Mouse (Mus musculus) stomach, postnatal 0 days (tissue): Measurements from ENCODE around the gene Abtb2. TPM values are rescaled to one million over a fixed set of nuclear protein-coding genes. Genes with fewer than 3 reads are reported as not detected.

ENCODE experiments used
- ATAC-seq: fragments of 200-750 bp; cut with Nextera tagmentation; 2 replicates; pipeline ENCODE4 v1.8.0; 2017; ENCODE audit not compliant: low FRiP score, low TSS enrichment
- DNase-seq: peaks from one replicate; pipeline ENCODE4 v3.0.0-alpha.2; 2016; ENCODE audit warnings: low spot score
- H3K27ac ChIP-seq: fragments of 300-500 bp; sonication (generic); replicated peaks from 2 replicates; pipeline ENCODE4 v1.5.1; 2014; ENCODE audit warnings: mild to moderate bottlenecking, control low read depth
- H3K27me3 ChIP-seq: fragments of 300-500 bp; sonication (generic); 2 replicates; pipeline ENCODE4 v1.6.1; 2014; ENCODE audit warnings: low read length; ENCODE audit not compliant: control insufficient read depth, insufficient read depth
- H3K36me3 ChIP-seq: fragments of 300-500 bp; sonication (generic); 2 replicates; pipeline ENCODE4 v1.6.1; 2014; ENCODE audit warnings: low read length, mixed read lengths; ENCODE audit not compliant: control insufficient read depth, insufficient read depth
- H3K4me1 ChIP-seq: fragments of 300-500 bp; sonication (generic); replicated peaks from 2 replicates; pipeline ENCODE4 v1.6.1; 2014; ENCODE audit warnings: antibody characterized with exemption; ENCODE audit not compliant: control insufficient read depth, insufficient read depth
- H3K4me2 ChIP-seq: fragments of 300-500 bp; sonication (generic); replicated peaks from 2 replicates; pipeline ENCODE4 v1.6.1; 2014; ENCODE audit warnings: low read depth, mild to moderate bottlenecking, control low read depth, moderate library complexity
- H3K4me3 ChIP-seq: fragments of 300-500 bp; sonication (generic); 2 replicates; pipeline ENCODE4 v1.5.1; 2014; ENCODE audit warnings: low read depth, low read length, control low read depth
- H3K9ac ChIP-seq: fragments of 300-500 bp; sonication (generic); 2 replicates; pipeline ENCODE4 v1.6.1; 2014; ENCODE audit warnings: mild to moderate bottlenecking, low read length, control low read depth, mixed read lengths
- H3K9me3 ChIP-seq: fragments of 300-500 bp; sonication (generic); 2 replicates; pipeline ENCODE4 v1.6.1; 2016; ENCODE audit warnings: low read length; ENCODE audit not compliant: control insufficient read depth
- CTCF ChIP-seq: IDR thresholded peaks from 2 replicates; pipeline ENCODE4 v1.5.1; 2016; ENCODE audit warnings: antibody characterized with exemption, low read depth, mild to moderate bottlenecking, moderate library complexity
- EP300 ChIP-seq: optimal IDR thresholded peaks from 2 replicates; pipeline ENCODE3; 2016; ENCODE audit warnings: antibody characterized with exemption
- WGBS: fragments of 180-500 bp; shearing (Covaris S2); extraction: QIAGEN DNeasy Blood & Tissue Kit; methylation state at CpG from one replicate; pipeline ENCODE4 v1.1.7; 2014; 5-methylcytosine and 5-hydroxymethylcytosine counted together
- polyA plus RNA-seq: library from polyadenylated mRNA; unstranded; fragments of >200 nt; fragmentation: Nextera tagmentation; extraction: Ambion mirVana; gene quantifications from 2 replicates; pipeline ENCODE4 v1.2.1, GENCODE M21; 2015

Gene Abtb2
- polyA plus RNA-seq, 1 experiment from 2014 or later: 4.0 TPM

DNA sequence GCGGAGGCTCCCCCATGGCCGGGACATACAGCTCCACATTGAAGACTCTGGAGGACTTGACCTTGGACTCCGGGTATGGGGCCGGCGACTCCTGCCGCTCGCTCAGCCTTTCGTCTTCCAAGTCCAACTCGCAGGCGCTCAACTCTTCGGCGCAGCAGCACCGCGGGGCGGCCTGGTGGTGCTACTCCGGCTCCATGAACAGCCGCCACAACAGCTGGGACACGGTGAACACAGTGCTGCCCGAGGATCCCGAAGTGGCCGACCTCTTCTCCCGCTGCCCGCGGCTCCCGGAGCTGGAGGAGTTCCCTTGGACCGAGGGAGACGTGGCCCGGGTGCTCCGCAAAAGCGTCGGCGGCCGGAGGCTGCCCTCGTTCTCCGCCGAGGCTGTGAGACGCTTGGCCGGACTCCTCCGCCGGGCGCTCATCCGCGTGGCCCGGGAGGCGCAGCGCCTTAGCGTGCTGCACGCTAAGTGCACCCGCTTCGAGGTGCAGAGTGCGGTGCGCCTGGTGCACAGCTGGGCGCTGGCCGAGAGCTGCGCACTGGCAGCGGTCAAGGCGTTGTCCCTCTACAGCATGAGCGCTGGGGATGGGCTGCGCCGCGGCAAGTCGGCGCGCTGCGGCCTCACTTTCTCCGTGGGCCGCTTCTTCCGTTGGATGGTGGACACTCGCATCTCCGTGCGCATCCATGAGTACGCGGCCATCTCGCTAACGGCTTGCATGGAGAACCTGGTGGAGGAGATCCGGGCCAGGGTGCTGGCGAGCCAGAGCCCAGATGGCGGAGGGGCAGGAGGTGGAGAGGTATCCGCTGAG lies 807 bp downstream of the Abtb2 start:
- Histone ChIP-seq H3K4me1 (peaks cover 7% of the 10 kb centered on the region), H3K9ac (peak overlapping the region; percentile 65), H3K36me3 (no peaks in the 10 kb centered on the region), H3K27ac (peak overlapping the region; percentile 84), H3K4me2 (peak overlapping the region; percentile 97), H3K9me3 (no peaks in the 10 kb centered on the region), H3K27me3 (no peaks in the 10 kb centered on the region), H3K4me3 (peak overlapping the region; percentile 60)
- ATAC-seq (peak; percentile 43), DNase-seq (peak; percentile 55)
- WGBS: under 1% methylated on average over 70 of the region's 79 CpGs
- TF ChIP-seq EP300: no peak
- TF ChIP-seq CTCF: peak; percentile 36; the same call in 1 of the 2 replicates

DNA sequence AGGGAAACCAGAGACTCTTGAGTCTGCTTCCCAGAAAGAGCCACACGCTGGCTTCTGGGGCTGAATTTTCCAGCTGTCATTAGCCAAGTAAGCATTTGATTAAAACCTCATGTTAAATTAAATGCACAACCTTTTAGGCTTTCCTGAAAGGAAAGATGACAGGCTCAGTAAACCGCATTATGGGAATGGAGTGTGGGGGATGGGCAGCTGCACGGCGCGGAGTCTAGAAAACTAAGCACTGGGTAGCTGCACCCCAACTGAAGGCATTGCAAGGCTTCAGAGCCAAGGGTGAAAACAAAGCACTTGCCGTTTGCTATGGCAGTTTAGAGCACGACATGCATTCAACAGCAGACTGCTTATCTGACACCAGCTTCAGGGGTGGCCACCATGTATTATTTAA lies 2.1 kb downstream of the Abtb2 start:
- peaks cover 7% of the 10 kb centered on the region for H3K4me1 ChIP-seq
- DNase-seq: no peak
- ATAC-seq: no peak
- no peak overlapping the region for H3K9ac ChIP-seq
- H3K27ac ChIP-seq: no peak overlapping the region
- TF ChIP-seq CTCF: no peak
- TF ChIP-seq EP300: no peak
- WGBS: 26% methylated on average over 7 of the region's 7 CpGs
- peak overlapping the region; percentile 97 for H3K4me2 ChIP-seq
- H3K9me3 ChIP-seq: no peaks in the 10 kb centered on the region
- peak overlapping the region; percentile 60 for H3K4me3 ChIP-seq
- H3K27me3 ChIP-seq: no peaks in the 10 kb centered on the region
- no peaks in the 10 kb centered on the region for H3K36me3 ChIP-seq

DNA sequence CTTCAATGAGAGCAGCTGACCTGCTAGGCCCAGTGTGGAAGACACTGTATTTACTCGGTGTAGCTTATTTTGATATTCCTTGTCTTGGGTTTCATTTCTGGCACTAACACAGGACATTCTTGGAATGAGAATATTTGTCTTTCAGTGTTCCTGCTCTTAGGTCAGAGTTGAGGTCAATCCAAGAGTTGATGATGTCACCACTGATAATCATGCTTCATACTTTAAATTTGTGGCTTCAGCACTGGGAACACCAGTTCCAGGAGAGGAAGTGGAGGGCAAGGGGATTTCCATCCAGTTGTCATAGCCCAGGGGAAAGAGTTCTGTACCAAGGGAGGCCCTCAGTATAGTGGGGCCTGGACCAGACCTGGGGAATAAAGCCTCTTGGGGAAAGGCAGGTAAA lies 3.6 kb downstream of the Abtb2 start:
- DNase-seq (no peak), ATAC-seq (no peak)
- no peak overlapping the region for H3K4me2 ChIP-seq
- no peaks in the 10 kb centered on the region for H3K36me3 ChIP-seq
- H3K9ac ChIP-seq: no peak overlapping the region
- WGBS: 35% methylated on average over 1 of the region's 1 CpGs
- H3K27me3 ChIP-seq: no peaks in the 10 kb centered on the region
- TF ChIP-seq EP300: no peak
- TF ChIP-seq CTCF: no peak
- H3K9me3 ChIP-seq: no peaks in the 10 kb centered on the region
- no peak overlapping the region for H3K27ac ChIP-seq
- no peak overlapping the region for H3K4me3 ChIP-seq
- peaks cover 7% of the 10 kb centered on the region for H3K4me1 ChIP-seq

DNA sequence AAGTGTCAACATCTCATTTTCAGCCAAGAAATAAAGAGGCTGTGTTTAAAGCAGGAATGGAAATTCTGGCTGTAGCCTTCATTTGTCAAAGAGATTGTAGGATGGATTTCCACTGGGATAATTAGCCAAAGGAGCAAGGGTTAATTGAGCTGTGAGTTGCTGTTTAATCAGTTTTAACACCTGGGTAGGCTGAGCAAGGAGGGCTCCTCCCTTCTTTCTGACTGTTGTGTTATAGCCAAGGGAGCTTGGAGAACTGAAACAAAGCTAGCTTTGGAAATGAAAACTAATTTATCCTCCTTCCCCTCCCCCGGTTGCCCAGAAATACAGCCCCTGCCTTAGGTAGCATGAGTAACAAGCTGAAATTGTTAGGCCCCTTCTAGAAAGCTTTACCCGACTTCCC lies 6.2 kb downstream of the Abtb2 start:
- H3K27ac ChIP-seq: no peak overlapping the region
- no peak overlapping the region for H3K9ac ChIP-seq
- H3K4me1 ChIP-seq: no peaks in the 10 kb centered on the region
- TF ChIP-seq CTCF (no peak), EP300 (no peak)
- H3K36me3 ChIP-seq: no peaks in the 10 kb centered on the region
- H3K27me3 ChIP-seq: no peaks in the 10 kb centered on the region
- DNase-seq: no peak
- no peak for ATAC-seq
- WGBS: 63% methylated on average over 2 of the region's 2 CpGs
- H3K4me3 ChIP-seq: no peak overlapping the region
- H3K4me2 ChIP-seq: no peak overlapping the region
- H3K9me3 ChIP-seq: no peaks in the 10 kb centered on the region

DNA sequence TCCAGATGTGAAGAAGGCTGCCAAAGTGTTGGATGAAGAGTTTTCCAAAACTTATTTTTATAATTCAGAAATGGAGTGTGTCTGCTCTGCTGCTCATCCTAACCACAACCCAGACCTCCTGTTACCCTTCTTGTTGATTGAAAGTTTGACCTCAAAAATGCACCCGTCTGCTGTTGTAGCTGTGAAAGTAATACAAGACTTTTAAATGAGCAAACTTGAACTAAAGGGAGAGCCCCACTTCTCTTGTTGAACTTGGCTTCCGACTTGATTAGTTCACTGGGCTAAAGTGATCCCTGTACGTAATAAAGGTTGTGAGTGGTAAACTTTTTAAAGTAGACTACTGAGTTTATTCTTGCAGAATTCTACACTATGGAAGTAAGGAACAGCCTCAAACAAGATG lies 10.3 kb downstream of the Abtb2 start:
- TF ChIP-seq EP300 (no peak), CTCF (no peak)
- Histone ChIP-seq H3K4me2 (no peak overlapping the region), H3K4me1 (peaks cover 5% of the 10 kb centered on the region; the same call in 1 of the 2 replicates), H3K4me3 (no peak overlapping the region), H3K9ac (no peak overlapping the region), H3K36me3 (no peaks in the 10 kb centered on the region), H3K9me3 (no peaks in the 10 kb centered on the region), H3K27ac (no peak overlapping the region), H3K27me3 (no peaks in the 10 kb centered on the region)
- WGBS: 71% methylated on average over 3 of the region's 3 CpGs
- no peak for DNase-seq
- ATAC-seq: no peak
